Mouse (Mus musculus) common myeloid progenitor, adult 5-6 weeks (primary cell): ENCODE data around the gene Maneal. TPM values are rescaled to one million over a fixed set of nuclear protein-coding genes. Genes with fewer than 3 reads are reported as not detected.

ENCODE experiments used
- ATAC-seq: replicated peaks from 2 replicates; pipeline ENCODE4 v1.8.0; 2016; ENCODE audit warnings: low read depth, mild to moderate bottlenecking, moderate TSS enrichment, inconsistent platforms; ENCODE audit not compliant: poor library complexity, severe bottlenecking
- total RNA-seq: library from RNA; stranded (forward); fragments of 200-1000, 187-1606 nt; gene quantifications from 2 replicates; pipeline ENCODE4 v1.2.3, GENCODE M21; 2017

Gene Maneal
- total RNA-seq, 1 experiment from 2014 or later, result 0.55 TPM

DNA sequence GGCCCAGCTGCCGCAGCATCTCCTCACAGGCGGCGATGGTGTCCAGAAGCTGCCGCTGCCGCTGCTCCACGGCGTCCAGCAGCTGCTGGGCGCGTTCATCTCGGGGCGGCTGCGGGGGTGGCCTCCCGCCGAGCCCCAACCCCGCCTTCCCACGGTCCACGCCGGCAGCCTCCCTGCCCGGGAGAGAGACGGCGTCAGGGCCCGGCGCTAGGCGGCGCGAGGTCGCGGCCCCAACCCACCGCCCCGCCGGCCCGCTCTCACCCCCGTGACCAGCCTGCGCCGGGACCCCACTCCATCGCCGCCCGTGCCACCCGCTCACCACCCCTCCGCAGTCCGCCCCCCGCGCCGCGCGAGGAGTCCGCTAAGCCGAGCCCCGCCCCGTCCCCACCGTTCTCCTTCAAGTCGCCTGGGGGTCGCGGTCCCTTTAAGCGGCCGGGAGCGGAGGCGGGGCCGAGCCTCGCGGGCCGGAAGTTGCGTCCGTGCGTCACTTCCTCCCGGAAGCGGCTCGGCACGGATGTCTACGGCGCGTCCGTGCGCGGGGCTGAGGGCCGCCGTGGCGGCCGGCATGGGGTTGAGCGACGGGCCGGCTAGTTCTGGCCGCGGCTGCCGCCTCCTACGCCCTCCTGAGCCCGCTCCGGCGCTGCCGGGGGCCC lies 11.6 kb downstream of the Maneal start, which contains the start of gene Yrdc:
TSS of gene Yrdc (plus strand) at position 419 of the 653 bp plus-strand sequence.
- ATAC-seq, result peak; percentile 76

GRCm38 (mm10) chr4:124849631-124850260 lies 12.2 kb downstream of the Maneal start:
- ATAC-seq, result no peak

DNA sequence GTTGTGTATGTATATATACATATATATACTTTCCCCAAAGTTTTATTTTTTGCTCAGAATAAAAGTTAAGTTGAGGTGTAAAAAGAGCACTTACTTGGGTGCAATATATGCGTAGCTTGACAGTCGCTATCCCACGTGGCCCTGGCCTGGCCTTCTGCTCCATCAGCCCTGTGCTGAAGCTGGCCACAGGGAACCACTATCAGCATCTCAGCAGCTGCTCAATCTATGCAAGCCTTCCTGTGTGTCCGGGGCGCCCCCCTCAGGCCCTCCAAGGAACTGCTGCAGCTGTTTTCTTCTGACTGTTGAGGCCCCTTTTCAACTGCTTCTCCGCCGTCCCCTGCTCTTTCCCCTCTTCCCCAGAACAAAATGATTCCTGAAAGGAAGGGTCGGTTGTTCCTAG lies 14.4 kb downstream of the Maneal start:
- peak; percentile 70 for ATAC-seq

DNA sequence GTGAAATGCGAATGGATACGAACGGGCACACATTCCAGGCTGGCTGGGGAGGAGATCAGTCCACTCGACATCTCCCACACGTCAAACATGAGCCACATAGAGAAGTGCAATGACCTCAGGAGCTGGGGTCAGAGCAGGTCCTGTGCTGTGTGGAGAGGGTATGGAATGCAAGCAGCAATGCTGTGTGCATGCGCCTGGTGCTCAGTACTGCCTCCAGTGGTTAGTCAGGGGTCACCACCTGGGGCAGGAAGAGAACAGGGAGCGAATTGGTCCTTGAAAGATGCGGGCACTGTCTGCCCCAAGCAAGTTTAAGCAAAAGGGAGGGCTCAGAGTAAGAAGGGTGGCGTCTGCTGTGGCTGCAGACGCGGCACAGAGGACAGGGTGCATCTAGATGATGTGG lies 18.5 kb downstream of the Maneal start:
- peak; percentile 81 for ATAC-seq

- ATAC-seq, result no peak
Measured at GRCm38 (mm10) chr4:124840998-124841397, 21.0 kb downstream of the Maneal start.

- ATAC-seq, result no peak
Measured at GRCm38 (mm10) chr4:124838035-124838700, 23.8 kb downstream of the Maneal start.

- no peak for ATAC-seq
Measured at GRCm38 (mm10) chr4:124832796-124833195, 29.2 kb downstream of the Maneal start.

DNA sequence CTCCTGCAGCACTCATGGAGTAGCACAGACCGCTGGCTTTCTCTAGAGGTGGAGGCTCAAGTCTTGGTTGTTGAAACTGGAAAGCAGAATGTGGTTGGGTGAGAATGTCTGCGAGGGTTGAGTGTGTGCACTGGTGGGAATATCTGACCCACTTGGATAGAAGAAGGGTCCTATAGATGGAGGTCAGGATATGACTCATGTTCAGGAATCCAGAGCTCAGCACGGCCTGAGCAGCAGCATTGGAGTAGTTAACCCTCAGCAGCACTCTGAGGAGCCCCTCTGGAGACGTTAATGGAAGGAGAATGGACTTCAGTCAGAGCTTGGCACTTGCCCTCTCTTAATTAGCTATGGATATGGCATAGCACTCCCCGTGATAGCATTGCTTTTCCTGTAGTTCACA lies 32.3 kb downstream of the Maneal start:
- ATAC-seq, result no peak

DNA sequence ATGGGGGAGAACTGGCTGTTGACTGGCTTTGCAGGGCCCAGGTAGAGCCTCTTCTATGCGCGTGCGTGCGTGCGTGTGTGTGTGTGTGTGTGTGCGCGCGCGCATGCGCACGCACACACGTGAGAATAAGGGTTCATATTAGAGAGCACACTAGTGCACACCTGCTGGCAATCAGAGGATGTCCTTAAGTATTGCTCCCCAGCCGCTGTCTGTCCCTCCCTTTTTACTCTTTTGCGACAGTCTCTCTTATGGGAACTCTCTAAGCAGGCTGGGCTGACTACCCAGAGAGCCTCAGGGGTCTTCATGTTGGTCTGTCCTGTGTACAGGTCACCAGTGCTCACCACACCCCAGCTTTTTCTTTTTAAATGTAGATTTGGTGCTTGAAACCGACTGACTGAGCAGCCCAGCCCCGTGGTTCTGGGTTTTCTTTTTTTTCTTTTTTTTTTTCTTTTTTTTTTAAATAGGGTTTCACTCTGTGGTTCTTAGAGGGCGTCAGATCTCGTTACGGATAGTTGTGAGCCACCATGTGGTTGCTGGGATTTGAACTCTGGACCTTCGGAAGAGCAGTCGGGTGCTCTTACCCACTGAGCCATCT lies 36.5 kb downstream of the Maneal start:
- ATAC-seq, result no peak

DNA sequence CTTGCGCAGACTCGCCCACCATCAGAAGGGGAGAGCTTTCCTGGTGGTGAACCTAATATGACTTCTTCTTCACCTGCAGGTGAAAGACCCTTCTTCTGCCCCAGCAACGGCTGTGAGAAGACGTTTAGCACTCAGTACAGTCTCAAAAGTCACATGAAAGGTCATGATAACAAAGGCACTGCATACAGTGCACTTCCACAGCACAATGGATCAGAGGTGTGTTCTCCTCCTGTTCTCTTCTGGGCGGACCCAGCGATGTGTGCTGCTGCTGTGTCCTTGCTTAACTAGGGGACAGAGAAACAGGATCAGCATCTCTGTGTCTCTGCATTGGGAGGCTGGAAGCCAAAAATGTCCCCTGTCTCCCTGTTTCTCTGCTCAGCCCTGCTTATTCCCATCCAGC lies 37.0 kb downstream of the Maneal start:
- no peak for ATAC-seq

DNA sequence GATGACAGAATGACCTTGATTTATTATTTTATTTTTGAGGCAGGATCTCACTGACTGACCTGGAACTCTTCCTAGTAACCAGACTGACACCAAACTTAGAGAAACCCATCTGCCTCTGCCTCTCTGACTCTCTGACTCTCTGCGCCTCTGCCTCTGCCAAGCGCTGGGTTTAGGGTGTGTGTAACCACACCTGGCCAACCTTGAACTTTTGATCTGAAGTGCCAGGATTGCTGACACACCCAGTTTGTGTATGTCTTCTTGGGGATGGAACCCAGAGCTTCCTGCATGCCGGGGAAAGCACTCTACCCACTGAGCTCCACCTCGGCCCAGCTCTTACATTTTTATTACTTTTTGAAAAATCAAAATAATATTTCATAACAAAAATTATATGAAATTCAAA lies 43.1 kb downstream of the Maneal start:
- ATAC-seq, result no peak

GRCm38 (mm10) chr4:124817803-124818202 lies 44.2 kb downstream of the Maneal start:
- ATAC-seq, result peak; percentile 98

GRCm38 (mm10) chr4:124815901-124816300 lies 46.1 kb downstream of the Maneal start:
- no peak for ATAC-seq

DNA sequence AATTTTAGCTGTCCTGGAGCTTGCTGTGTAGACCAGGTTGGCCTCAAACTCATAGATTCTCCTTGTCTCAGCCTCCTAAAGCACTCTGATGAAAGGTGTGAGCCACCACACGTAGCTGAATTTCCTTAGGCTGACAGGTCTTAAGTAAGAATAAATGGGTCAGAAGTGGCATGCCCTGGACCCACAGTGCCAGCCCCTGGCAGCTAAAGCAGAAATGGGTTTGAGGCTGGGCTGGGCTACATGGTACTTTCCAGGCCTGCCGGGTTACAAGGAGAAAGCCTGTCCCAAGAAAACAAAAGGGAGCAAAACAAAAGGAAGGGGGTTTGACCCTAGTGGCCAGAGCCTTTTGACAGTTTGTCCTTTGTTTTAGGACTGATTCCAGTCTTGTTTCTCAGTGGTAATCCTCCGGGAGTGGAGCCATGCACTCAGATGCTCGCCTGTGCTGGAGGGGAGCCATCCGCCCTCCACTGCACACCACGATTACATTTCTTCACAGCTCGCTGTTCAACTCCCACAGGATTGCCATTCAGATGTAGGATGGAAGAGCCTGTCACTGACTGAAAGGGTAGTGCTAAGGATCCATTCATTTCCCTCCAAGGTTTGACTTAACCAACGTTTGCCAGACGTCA lies 50.5 kb downstream of the Maneal start:
- no peak for ATAC-seq

DNA sequence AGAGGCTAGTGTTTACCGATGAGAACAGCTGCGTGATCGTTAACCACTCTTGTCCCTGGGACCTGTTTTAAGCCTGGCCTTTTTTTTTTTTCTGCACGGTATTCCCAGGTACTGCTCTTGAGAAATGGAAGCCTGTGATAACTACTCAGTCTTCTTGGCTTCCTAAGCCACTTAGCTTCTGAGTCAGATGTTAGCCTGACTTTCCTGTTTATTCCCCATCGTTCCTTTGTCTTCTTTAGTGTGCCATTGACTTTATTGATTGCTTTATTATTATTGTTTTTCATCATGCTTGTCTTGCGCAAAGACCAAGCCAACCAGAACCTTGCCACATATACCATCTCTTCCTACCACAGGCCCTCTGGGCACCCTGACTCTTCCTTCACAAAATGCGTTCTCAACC lies 51.9 kb downstream of the Maneal start:
- ATAC-seq, result no peak

DNA sequence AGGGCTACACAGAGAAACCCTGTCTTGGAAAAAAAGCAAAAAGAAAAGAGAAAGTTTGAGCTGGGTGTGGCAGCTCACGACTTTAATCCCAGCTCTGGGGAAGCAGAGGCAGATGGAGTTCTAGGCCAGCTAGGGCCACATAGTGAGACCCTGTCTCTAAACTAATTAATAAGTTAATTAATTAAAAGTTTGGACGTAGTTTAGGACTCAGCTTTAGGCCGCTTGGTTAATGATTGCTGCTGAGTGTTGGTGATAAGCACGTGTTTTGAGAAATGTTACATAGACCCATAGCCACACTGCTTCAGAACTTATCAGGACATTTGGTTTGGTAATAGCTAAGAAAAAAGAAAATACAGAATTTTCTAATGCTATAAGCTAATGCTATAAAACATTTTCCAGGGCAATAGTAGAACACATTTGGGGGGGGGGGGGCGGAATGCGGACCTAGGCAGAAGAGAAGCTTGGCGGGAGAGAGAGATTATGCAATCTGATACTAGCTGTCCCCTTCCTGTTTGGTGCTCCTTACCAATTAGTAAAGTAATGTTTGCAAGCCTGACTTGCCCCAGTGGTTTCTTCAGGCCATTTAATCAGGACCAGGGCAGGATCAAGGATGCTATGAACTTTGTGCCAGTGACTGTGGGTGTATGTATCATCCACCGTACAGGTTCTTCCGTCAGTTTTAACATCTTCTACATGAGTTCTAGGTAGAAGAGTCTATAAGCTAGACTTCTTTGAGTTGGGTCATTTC lies 52.7 kb downstream of the Maneal start:
- peak; percentile 45; the same call in 1 of the 2 replicates for ATAC-seq

DNA sequence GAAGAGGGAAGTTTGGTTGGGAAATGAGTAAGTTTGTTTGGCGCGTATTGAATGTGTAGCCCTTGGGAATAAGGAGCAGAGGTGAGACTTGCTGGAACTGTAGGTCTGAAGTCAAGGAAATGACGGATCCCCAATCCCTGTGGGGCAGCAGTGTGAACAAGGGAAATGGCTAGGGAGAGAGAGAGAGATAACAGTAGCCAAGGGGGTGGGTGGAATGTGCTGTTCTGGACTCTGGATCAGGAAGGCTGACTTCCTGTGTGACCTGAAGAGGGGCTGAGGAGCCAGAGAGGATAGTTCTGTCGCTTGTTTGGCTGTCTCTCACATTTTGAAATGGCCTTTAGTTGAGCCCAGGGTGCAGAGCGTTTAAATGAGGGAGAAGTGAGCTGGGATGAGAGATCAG lies 53.5 kb downstream of the Maneal start:
- ATAC-seq, result no peak
